Mouse (Mus musculus): Measurements from ENCODE around the gene Mia. TPM values are rescaled to one million over a fixed set of nuclear protein-coding genes. Genes with fewer than 3 reads are reported as not detected.

Mia gene
- polyA plus RNA-seq, 1 experiment from 2014 or later = not detected

DNA sequence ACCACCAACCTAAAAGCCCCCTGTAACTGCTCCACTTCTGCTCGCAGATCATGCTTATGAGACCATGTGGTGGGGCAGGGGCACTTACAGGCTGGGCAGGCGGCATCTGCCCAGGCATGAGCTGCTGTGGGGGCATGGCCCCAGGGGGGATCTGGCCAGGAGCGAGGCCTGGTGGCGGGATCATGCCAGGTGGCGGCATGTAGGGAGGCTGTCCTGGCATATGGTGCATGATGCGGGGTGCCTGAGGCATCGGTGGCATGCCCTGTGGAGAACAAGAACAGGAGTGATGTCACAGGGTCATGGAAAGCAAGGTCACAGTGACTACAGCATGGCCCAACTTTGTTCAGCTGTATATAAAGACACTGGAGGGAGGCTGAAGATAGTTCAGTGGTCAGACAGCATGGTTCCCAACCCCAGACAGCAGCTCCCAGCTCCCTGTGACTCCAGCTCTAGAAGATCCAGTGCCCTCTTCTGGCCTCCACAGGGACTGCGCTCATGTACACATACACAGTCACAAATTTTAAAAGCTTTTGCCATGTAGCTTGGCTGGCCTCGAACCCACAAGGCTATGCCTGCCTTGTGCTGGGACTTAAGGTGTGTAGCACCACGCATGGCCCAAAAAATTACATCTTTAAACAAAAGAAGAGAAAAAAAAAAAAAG is 8.4 kb upstream of the Mia start:
- DNase-seq (ENCODE audit: low read depth, low spot score) (no peak), ATAC-seq (no peak)
- ChIA-PET POLR2A (no interaction called here), CTCF (interaction anchor here (0.6 to 1.8 kb wide), 3 partner anchors 16 to 42 kb away, joined by 3 to 5 read pairs (median 3); no protein-coding TSS in a partner anchor)
- in situ Hi-C loops (cut with MboI; ENCODE audit: low pct_unique_long_range_greater_than_20kb) = loop anchor here (25.0 kb wide), 1 partner anchor 298 kb away; the partner anchor contains the start of genes Prx and Sertad1
- TF ChIP-seq CTCF (IDR thresholded peaks at IDR 0.05) = no peak
- H3K27me3 ChIP-seq = no peaks in the 10 kb centered on the region

GRCm38 (mm10) chr7:27185986-27186385 is 5.0 kb upstream of the Mia start:
- ATAC-seq (no peak), DNase-seq (ENCODE audit: low read depth, low spot score) (no peak)
- no peak for TF ChIP-seq CTCF (IDR thresholded peaks at IDR 0.05)
- CTCF ChIA-PET = interaction anchor here (1.1 kb wide), 1 partner anchor 26 kb away, joined by 3 read pairs; no protein-coding TSS in a partner anchor
- POLR2A ChIA-PET = no interaction called here
- in situ Hi-C loops (cut with MboI; ENCODE audit: low pct_unique_long_range_greater_than_20kb) = loop anchor here (25.0 kb wide), 1 partner anchor 301 kb away; the partner anchor contains the start of genes Prx and Sertad1
- H3K27me3 ChIP-seq = no peaks in the 10 kb centered on the region

DNA sequence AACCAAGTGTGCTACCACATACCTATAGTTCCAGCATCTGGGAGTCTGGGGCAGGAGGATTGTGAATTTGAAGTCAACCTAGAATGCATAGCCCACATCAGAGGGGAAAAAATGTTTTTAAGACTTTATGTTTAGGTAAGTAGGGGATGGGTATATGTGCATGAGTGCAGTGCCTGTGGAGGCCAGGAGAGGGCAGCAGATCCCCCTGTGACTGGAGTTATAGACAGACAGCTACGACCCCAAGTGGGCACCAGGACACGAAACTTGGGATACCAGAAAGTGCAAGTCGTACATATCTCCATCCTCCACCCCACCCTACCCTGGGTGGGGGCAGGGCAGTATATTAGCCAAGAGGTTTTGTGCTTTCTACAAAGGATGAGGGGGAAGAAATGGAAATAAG is 4.0 kb upstream of the Mia start:
- CTCF ChIA-PET = interaction anchor here (1.1 kb wide), 1 partner anchor 25 kb away, joined by 3 read pairs; no protein-coding TSS in a partner anchor
- peak; percentile 78 for TF ChIP-seq CTCF (IDR thresholded peaks at IDR 0.05)
- in situ Hi-C loops (cut with MboI; ENCODE audit: low pct_unique_long_range_greater_than_20kb) = loop anchor here (25.0 kb wide), 1 partner anchor 302 kb away; the partner anchor contains the start of genes Prx and Sertad1
- ATAC-seq (peak; percentile 12), DNase-seq (ENCODE audit: low read depth, low spot score) (no peak)
- POLR2A ChIA-PET = no interaction called here
- H3K27me3 ChIP-seq = no peaks in the 10 kb centered on the region

- in situ Hi-C loops (cut with MboI; ENCODE audit: low pct_unique_long_range_greater_than_20kb) = loop anchor here (25.0 kb wide), 1 partner anchor 305 kb away; the partner anchor contains the start of genes Prx and Sertad1
- ATAC-seq (no peak), DNase-seq (ENCODE audit: low read depth, low spot score) (no peak)
- CTCF ChIA-PET = interaction anchor here (0.8 to 1.1 kb wide), 2 partner anchors 22 to 57 kb away, joined by 3 read pairs; no protein-coding TSS in a partner anchor
- no peak for TF ChIP-seq CTCF (IDR thresholded peaks at IDR 0.05)
- H3K27me3 ChIP-seq = no peaks in the 10 kb centered on the region
- POLR2A ChIA-PET = interaction anchor here (0.9 kb wide), 1 partner anchor 22 kb away, joined by 4 read pairs; no protein-coding TSS in a partner anchor
Measured at GRCm38 (mm10) chr7:27182498-27182897, 1.5 kb upstream of the Mia start.

DNA sequence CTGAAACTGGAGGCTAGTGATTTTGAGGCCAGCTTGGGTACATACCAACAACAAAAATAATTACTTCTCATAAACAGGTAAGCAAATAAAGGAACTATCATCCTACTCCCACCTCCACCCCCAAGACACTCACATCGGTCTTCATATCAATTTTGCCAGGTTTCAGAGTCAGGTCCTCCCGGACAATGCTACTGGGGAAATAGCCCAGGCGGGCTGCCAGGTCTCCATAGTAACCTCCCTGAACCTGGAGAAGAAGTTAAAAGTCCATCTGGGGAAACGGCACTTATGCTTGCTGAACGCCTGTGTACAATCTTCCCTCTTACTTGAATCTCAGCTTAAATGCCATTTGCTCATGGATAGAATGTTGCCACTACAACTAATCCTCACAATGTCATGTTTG is 921 bp downstream of the Mia start:
- CTCF ChIA-PET = interaction anchor here (1.0 to 2.9 kb wide), 2 partner anchors 13 to 17 kb away, joined by 3 to 9 read pairs; no protein-coding TSS in a partner anchor
- POLR2A ChIA-PET = interaction anchor here (1.2 to 1.4 kb wide), 2 partner anchors 13 to 20 kb away, joined by 3 to 6 read pairs; partner anchors contain the start of gene Egln2
- in situ Hi-C loops (cut with MboI; ENCODE audit: low pct_unique_long_range_greater_than_20kb) = loop anchor here (25.0 kb wide), 1 partner anchor 307 kb away; the partner anchor contains the start of genes Prx and Sertad1

GRCm38 (mm10) chr7:27179217-27179918 is 1.6 kb downstream of the Mia start:
- H3K27me3 ChIP-seq = no peaks in the 10 kb centered on the region
- ATAC-seq (peak; percentile 0), DNase-seq (ENCODE audit: low read depth, low spot score) (no peak)
- no peak for TF ChIP-seq CTCF (IDR thresholded peaks at IDR 0.05)
- ChIA-PET CTCF (interaction anchor here (1.0 to 2.9 kb wide), 4 partner anchors 13 to 24 kb away, joined by 3 to 11 read pairs (median 6); no protein-coding TSS in a partner anchor), POLR2A (interaction anchor here (1.0 to 1.4 kb wide), 3 partner anchors 13 to 47 kb away, joined by 3 to 6 read pairs (median 3); partner anchors contain the start of gene Egln2)
- in situ Hi-C loops (cut with MboI; ENCODE audit: low pct_unique_long_range_greater_than_20kb) = loop anchor here (25.0 kb wide), 1 partner anchor 308 kb away; the partner anchor contains the start of genes Prx and Sertad1

More for the DNA sequence above, 921 bp downstream of the Mia start:
- H3K27me3 ChIP-seq = no peaks in the 10 kb centered on the region
- TF ChIP-seq CTCF (IDR thresholded peaks at IDR 0.05) = no peak
- DNase-seq (ENCODE audit: low read depth, low spot score) = no peak
- ATAC-seq = no peak

DNA sequence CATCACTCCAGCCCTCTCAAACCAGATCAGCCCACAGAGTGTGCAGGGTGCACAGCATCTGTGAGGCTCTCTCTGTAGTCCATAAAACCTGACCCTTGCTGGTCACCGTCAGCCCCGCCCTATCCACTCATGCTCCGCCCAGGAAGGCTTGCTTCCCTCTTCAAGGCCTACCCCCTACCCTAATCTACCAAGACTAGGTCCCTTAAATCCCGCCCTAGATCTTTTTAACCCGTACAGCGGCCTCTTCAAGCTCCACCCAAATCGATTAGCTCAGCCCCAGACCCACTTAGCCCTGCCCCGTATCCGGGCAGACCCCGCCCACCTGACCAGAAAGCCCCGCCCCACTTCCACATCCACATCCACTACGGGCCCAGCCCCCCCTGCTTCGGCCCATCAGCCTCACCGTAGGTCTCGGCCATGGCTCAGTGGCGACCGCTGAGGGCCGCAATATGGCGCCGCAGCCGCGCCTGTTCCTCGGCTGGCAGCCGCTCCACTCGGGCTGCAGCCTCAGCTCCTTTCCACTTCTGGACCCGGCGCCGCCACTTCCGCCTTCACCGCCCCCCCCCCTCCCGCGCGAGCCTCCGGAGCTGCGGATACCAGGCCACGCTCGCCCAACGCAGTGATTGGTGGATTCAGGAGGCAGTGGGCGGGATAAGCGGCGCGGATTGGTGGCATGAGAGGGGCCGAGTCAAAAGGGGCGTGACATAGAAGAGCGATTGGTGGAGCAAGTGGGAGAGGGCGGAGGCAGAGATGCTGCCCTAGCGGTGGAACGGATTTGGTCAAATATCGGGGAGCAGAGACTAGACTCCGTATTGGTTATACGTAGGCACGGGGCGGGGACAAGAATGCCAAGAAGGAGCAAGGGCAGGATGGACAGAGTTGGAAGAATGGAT is 2.4 kb downstream of the Mia start, which contains the start of gene Rab4b:
TSS of gene Rab4b (minus strand) at position 573 of the 893 bp plus-strand sequence.
- POLR2A ChIA-PET = interaction anchor here (1.0 to 1.4 kb wide), 2 partner anchors 12 to 47 kb away, joined by 3 to 6 read pairs; partner anchors contain the start of gene Egln2
- in situ Hi-C loops (cut with MboI; ENCODE audit: low pct_unique_long_range_greater_than_20kb) = loop anchor here (25.0 kb wide), 1 partner anchor 309 kb away; the partner anchor contains the start of genes Prx and Sertad1

DNA sequence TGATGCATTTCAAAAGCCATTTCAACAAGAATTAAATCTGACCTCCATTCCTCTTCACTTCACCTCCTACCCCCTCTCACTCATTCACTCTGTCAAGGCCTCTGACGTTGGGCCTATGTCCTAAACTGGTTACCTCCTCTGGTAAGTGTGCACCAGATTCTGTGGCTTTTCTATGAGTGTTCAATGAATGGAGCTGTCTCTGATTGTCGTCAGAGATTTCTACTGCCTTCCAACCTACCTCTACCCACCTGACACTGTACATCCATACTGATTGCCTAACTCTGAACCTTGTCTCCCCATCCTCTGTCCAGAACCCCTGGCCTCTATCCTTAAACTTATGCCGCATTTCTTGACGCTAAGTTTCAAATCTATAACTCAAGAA is 3.0 kb downstream of the Mia start:
- no peak for ATAC-seq

More for the DNA sequence above, 2.4 kb downstream of the Mia start, which contains the start of gene Rab4b:
- CTCF ChIA-PET = interaction anchor here (1.2 to 2.9 kb wide), 4 partner anchors 13 to 23 kb away, joined by 3 to 11 read pairs (median 6); no protein-coding TSS in a partner anchor
- H3K27me3 ChIP-seq = no peaks in the 10 kb centered on the region
- peak; percentile 61 for TF ChIP-seq CTCF (IDR thresholded peaks at IDR 0.05)
- DNase-seq (ENCODE audit: low read depth, low spot score) (peak; percentile 96), ATAC-seq (peak; percentile 93)

GRCm38 (mm10) chr7:27174896-27175295 is 6.1 kb downstream of the Mia start:
- DNase-seq (ENCODE audit: low read depth, low spot score) (no peak), ATAC-seq (no peak)
- H3K27me3 ChIP-seq = no peaks in the 10 kb centered on the region
- ChIA-PET CTCF (no interaction called here), POLR2A (no interaction called here)
- in situ Hi-C loops (cut with MboI; ENCODE audit: low pct_unique_long_range_greater_than_20kb) = loop anchor here (25.0 kb wide), 1 partner anchor 312 kb away; the partner anchor contains the start of genes Prx and Sertad1
- no peak for TF ChIP-seq CTCF (IDR thresholded peaks at IDR 0.05)

More for the DNA sequence above, 3.0 kb downstream of the Mia start:
- no peak for DNase-seq (ENCODE audit: low read depth, low spot score)
- no peaks in the 10 kb centered on the region for H3K27me3 ChIP-seq
- ChIA-PET POLR2A (no interaction called here), CTCF (interaction anchor here (1.2 to 2.9 kb wide), 5 partner anchors 12 to 18 kb away, joined by 3 to 11 read pairs (median 3); no protein-coding TSS in a partner anchor)
- no peak for TF ChIP-seq CTCF (IDR thresholded peaks at IDR 0.05)
- in situ Hi-C loops (cut with MboI; ENCODE audit: low pct_unique_long_range_greater_than_20kb) = loop anchor here (25.0 kb wide), 1 partner anchor 309 kb away; the partner anchor contains the start of genes Prx and Sertad1
